Mouse (Mus musculus) cerebellum, adult 2 months (tissue): Measurements from ENCODE around the gene Cactin. TPM values are rescaled to one million over a fixed set of nuclear protein-coding genes. Genes with fewer than 3 reads are reported as not detected.

Experiments
- DNase-seq, 2 experiments: peaks; one replicate each; pipeline ENCODE4 v3.0.0; 2021
- H3K27ac ChIP-seq: fragments of 200-500 bp; 2 replicates; pipeline ENCODE4 v1.5.1; 2012; ENCODE audit warnings: low read length, control low read depth, inconsistent platforms; ENCODE audit not compliant: insufficient read depth
- H3K27me3 ChIP-seq: fragments of 200-500 bp; 2 replicates; pipeline ENCODE4 v1.6.1; 2012; ENCODE audit warnings: inconsistent platforms, mild to moderate bottlenecking, low read length, moderate library complexity; ENCODE audit not compliant: control insufficient read depth, insufficient read depth
- H3K4me1 ChIP-seq: fragments of 200-500 bp; 2 replicates; pipeline ENCODE4 v1.6.1; 2011; ENCODE audit warnings: low read length; ENCODE audit not compliant: control insufficient read depth, insufficient read depth
- H3K4me3 ChIP-seq: fragments of 200-500 bp; replicated peaks from 2 replicates; pipeline ENCODE3; 2011; ENCODE audit warnings: mild to moderate bottlenecking, low read depth, low read length, control low read depth; ENCODE audit not compliant: insufficient read depth
- CTCF ChIP-seq: fragments of 200-500 bp; IDR thresholded peaks from 2 replicates; pipeline ENCODE4 v1.5.1; 2011; ENCODE audit warnings: low read depth, mild to moderate bottlenecking, control low read depth, low read length, moderate library complexity, borderline replicate concordance; ENCODE audit not compliant: insufficient read depth
- POLR2A ChIP-seq: fragments of 200-500 bp; IDR thresholded peaks from 2 replicates; pipeline ENCODE4 v1.6.1; 2011; ENCODE audit warnings: low read length, control low read depth, borderline replicate concordance; ENCODE audit not compliant: insufficient read depth
- WGBS: fragments of 180-500 bp; shearing (Covaris S2); methylation state at CpG from one replicate; pipeline ENCODE4 v1.1.7; 2018; 5-methylcytosine and 5-hydroxymethylcytosine counted together
- polyA plus RNA-seq: library from polyadenylated mRNA; depleted of rRNA; stranded (reverse); fragments of >200 nt; gene quantifications from 2 replicates; pipeline ENCODE4 v1.2.3, GENCODE M21; 2012

The Cactin gene
- polyA plus RNA-seq, 1 experiment = 36.3 TPM

- Histone ChIP-seq H3K27me3 (0 out of 2 replicates have a peak, but pooled peaks cover 1% of the 10 kb centered on the region), H3K4me1 (no peaks in the 10 kb centered on the region), H3K27ac (no peak overlapping the region), H3K4me3 (no peak overlapping the region)
- no peak for DNase-seq
- 59% methylated on average over 10 of the region's 10 CpGs for WGBS
- TF ChIP-seq CTCF = no peak
- no peak for TF ChIP-seq POLR2A
Measured at GRCm38 (mm10) chr10:81329194-81329975, 8.5 kb downstream of the Cactin start.

- DNase-seq = no peak
Measured at GRCm38 (mm10) chr10:81330007-81330406, 9.1 kb downstream of the Cactin start.

GRCm38 (mm10) chr10:81332277-81332676 lies 11.4 kb downstream of the Cactin start:
- no peak overlapping the region for H3K27ac ChIP-seq
- 10% methylated on average over 29 of the region's 29 CpGs for WGBS
- H3K4me3 ChIP-seq = no peak overlapping the region
- no peaks in the 10 kb centered on the region; the same call in 1 of the 2 replicates for H3K4me1 ChIP-seq
- no peak for TF ChIP-seq POLR2A
- no peak for TF ChIP-seq CTCF
- H3K27me3 ChIP-seq = 0 out of 2 replicates have a peak, but pooled peaks cover 1% of the 10 kb centered on the region
- no peak for DNase-seq

More at GRCm38 (mm10) chr10:81330007-81330406, 9.1 kb downstream of the Cactin start:
- H3K27me3 ChIP-seq = 0 out of 2 replicates have a peak, but pooled peaks cover 1% of the 10 kb centered on the region
- H3K4me3 ChIP-seq = no peak overlapping the region
- TF ChIP-seq CTCF (no peak), POLR2A (no peak)
- no peaks in the 10 kb centered on the region for H3K4me1 ChIP-seq
- no peak overlapping the region for H3K27ac ChIP-seq
- 41% methylated on average over 4 of the region's 4 CpGs for WGBS

DNA sequence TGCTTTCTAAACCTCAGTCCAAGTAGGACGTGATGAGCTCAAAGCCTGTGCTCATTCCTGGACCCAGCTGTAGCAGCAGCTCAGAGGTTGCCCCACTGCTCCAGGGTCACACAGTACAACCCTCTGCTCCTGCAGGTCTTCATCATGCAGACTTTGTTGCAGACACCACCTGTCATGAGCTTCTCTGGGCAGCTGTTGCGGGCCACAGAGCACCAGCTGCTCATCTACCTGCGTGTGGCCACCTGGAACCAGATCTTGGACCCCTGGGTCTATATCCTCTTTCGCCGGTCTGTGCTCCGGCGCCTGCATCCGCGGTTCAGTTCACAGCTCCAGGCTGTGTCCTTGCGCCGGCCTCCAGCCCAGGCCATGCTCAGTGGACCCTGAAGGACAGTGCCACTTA lies 13.4 kb downstream of the Cactin start:
- TF ChIP-seq POLR2A = no peak
- no peak for TF ChIP-seq CTCF
- WGBS = 63% methylated on average over 11 of the region's 11 CpGs

DNA sequence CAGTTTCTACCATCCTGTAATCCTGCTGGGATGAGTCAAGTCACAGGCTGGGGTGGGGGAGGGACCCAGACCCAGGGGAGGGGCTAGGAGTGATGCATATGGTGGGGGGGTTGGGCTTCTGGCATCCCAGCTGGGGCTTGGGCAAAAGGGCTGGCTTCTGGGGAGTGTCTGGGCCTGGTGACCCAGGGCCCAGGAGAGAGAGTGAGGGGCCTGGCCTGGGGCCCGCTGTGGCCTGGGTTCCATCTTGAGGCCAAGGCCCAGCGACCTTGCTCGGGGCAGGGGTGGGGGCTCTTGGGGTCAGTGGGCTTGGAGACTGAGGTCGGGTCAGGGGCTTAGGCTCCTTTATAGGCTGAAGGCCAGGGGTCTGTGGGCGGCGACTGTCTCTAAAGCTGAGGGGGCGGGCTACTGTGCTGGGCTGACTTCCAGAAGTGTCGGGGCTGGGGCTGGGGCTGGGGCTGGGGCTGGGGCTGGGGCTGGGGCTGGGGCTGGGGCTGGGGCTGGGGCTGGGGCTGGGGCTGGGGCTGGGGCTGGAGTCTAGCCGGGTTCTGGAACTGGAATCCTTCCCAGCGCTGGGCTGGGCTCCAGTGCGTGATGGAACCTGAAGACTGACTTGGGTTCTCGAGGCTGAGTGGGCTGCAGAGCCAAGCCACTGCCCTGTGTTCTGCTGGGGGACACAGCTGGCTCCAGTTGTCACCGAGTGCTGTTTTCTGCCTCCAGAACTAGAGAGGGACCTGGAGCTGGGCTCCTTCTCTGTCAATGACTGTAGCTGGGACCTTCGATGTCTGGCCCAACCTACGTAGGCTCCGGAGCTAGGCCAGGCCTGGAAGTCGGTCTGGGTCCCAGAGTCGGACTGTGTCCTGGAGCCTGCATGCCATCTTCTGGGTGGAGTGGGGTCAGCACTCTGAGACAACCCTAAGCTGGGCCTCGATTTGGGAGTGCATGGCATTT lies 14.8 kb downstream of the Cactin start:
- H3K27ac ChIP-seq = no peak overlapping the region
- no peak overlapping the region for H3K4me3 ChIP-seq
- 29% methylated on average over 17 of the region's 19 CpGs for WGBS
- no peaks in the 10 kb centered on the region; the same call in 1 of the 2 replicates for H3K4me1 ChIP-seq
- DNase-seq = no peak
- H3K27me3 ChIP-seq = 0 out of 2 replicates have a peak, but pooled peaks cover 1% of the 10 kb centered on the region
- TF ChIP-seq CTCF = no peak
- TF ChIP-seq POLR2A = no peak

More for the DNA sequence above, 13.4 kb downstream of the Cactin start:
- H3K4me1 ChIP-seq = no peaks in the 10 kb centered on the region; the same call in 1 of the 2 replicates
- DNase-seq = no peak
- no peak overlapping the region for H3K27ac ChIP-seq
- H3K4me3 ChIP-seq = no peak overlapping the region
- H3K27me3 ChIP-seq = 0 out of 2 replicates have a peak, but pooled peaks cover 1% of the 10 kb centered on the region

- no peak for DNase-seq
- Histone ChIP-seq H3K27ac (no peak overlapping the region), H3K4me3 (no peak overlapping the region), H3K27me3 (0 out of 2 replicates have a peak, but pooled peaks cover 1% of the 10 kb centered on the region), H3K4me1 (no peaks in the 10 kb centered on the region; the same call in 1 of the 2 replicates)
- no peak for TF ChIP-seq CTCF
- TF ChIP-seq POLR2A = no peak
- 91% methylated on average over 4 of the region's 4 CpGs for WGBS
Measured at GRCm38 (mm10) chr10:81336558-81336957, 15.7 kb downstream of the Cactin start.

GRCm38 (mm10) chr10:81340551-81341332 lies 19.8 kb downstream of the Cactin start:
- 41% methylated on average over 17 of the region's 17 CpGs for WGBS
- DNase-seq = no peak
- TF ChIP-seq POLR2A (no peak), CTCF (no peak)
- Histone ChIP-seq H3K4me1 (no peaks in the 10 kb centered on the region; the same call in 1 of the 2 replicates), H3K27me3 (no peaks in the 10 kb centered on the region; the same call in 1 of the 2 replicates), H3K27ac (no peak overlapping the region), H3K4me3 (no peak overlapping the region)
